Mouse (Mus musculus): Measurements from ENCODE around the gene Dhx35.

- TF ChIP-seq CTCF (IDR thresholded peaks at IDR 0.05; ENCODE audit: extremely low read depth, insufficient read depth, low read length) = no peak
- no peak for TF ChIP-seq POLR2A (IDR thresholded peaks at IDR 0.05; ENCODE audit: extremely low read depth, insufficient read depth, low read length)
These were observed 17.1 kb upstream of the Dhx35 start for GRCm38 (mm10) chr2:158777490-158777889.

All from cortical plate, adult 2 months (tissue).